Mouse (Mus musculus) spleen, adult 2 months (tissue): ENCODE measurements around the gene 4930578G10Rik.
"Not testable (repeated sequence)": the region's sequence is repeated elsewhere in the genome, so short reads cannot be mapped to it uniquely, and the experiment has no call there.

ENCODE experiments used
- CTCF ChIP-seq: fragments of 200-500 bp; IDR thresholded peaks from 2 replicates; pipeline ENCODE4 v1.5.1; 2011; ENCODE audit warnings: mild to moderate bottlenecking, inconsistent platforms; ENCODE audit not compliant: insufficient read depth, insufficient read length, insufficient replicate concordance; ENCODE audit errors: extremely low read depth
- POLR2A ChIP-seq: fragments of 200-500 bp; IDR thresholded peaks from 2 replicates; pipeline ENCODE4 v1.6.1; 2011; ENCODE audit warnings: low read depth, low read length, inconsistent platforms

DNA sequence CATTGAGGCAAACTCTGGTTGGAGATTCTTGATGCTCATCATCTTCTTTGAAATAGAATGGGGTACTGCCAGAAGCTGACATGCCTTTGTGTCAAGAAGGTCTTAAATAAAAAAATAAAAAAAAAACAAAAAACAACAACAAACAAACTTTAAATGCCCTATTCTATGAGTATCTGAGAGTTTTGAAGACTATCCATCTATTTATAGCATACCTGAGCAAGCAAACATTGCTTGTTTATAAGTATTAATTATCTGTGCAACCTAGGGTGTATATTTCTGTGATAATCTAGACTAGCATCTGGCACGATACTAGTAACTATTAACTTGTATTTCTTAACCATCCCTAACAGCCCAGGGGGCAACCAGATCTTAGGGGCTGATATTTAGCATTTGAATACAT, 121.3 kb downstream of the 4930578G10Rik start, which contains the start of gene Gm12394:
- TF ChIP-seq CTCF, POLR2A: not testable (repeated sequence)
